Mouse (Mus musculus): Measurements from ENCODE around the gene Ostc. TPM values are rescaled to one million over a fixed set of nuclear protein-coding genes. Genes with fewer than 3 reads are reported as not detected.

The Ostc gene
- polyA plus RNA-seq, 1 experiment from 2014 or later, result 454 TPM

DNA sequence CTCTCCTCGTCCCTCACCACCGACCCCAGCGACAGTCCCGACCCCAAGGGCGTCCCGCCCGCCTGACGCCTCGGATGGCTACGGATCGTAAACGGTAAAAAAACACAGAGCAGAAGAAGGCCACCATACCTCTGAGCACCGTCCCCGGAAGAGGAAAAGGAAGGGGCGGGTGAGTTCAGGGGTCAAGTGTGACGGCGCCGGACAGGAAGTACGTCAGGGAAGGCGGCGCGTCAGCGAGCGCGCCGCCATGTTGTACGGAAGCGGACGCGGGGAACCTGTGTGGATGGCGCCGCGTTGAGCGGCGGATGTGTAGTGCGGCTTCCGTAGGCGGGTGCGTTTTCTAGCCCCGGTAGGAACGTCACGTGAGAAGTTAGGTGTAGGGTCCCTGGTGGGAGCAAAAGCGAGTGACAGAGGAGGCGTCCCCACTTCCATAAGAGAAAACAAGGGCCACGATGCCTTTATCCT lies 21.0 kb upstream of the Ostc start, which contains the start of gene Rpl34:
Gene Rpl34 (minus strand): TSS at position 210 of the 465 bp plus-strand sequence.
- Histone ChIP-seq H3K4me2 (ENCODE audit: low read depth, low read length) (peak within 1 kb of the TSS; percentile 81), H3K9me3 (ENCODE audit: control insufficient read depth, low read length) (no peaks in the 10 kb centered on the region), H3K4me1 (ENCODE audit: control insufficient read depth, insufficient read depth, low read length) (peaks cover 18% of the 10 kb centered on the region), H3K27ac (replicated peaks; ENCODE audit: low read depth, low read length) (peak within 1 kb of the TSS; percentile 91), H3K27me3 (replicated peaks; ENCODE audit: control insufficient read depth, insufficient read depth, low read length) (no peaks in the 10 kb centered on the region), H3K4me3 (ENCODE audit: low read depth, low read length) (peak within 1 kb of the TSS; percentile 99), H3K9ac (ENCODE audit: low read depth, low read length) (peak within 1 kb of the TSS; percentile 99), H3K36me3 (ENCODE audit: control insufficient read depth, insufficient read depth, low read length) (peaks cover 40% of the 10 kb centered on the region)
- peak; percentile 100 for ATAC-seq (ENCODE audit: low read depth)
- WGBS, result under 1% methylated on average over 45 of the region's 45 CpGs
- DNase-seq (ENCODE audit: low spot score), result peak; percentile 99

- Histone ChIP-seq H3K4me1 (ENCODE audit: control insufficient read depth, insufficient read depth, low read length) (peaks cover 18% of the 10 kb centered on the region), H3K27ac (replicated peaks; ENCODE audit: low read depth, low read length) (peak overlapping the region; percentile 91), H3K4me3 (ENCODE audit: low read depth, low read length) (peak overlapping the region; percentile 99), H3K27me3 (replicated peaks; ENCODE audit: control insufficient read depth, insufficient read depth, low read length) (no peaks in the 10 kb centered on the region), H3K9ac (ENCODE audit: low read depth, low read length) (peak overlapping the region; percentile 99), H3K9me3 (ENCODE audit: control insufficient read depth, low read length) (no peaks in the 10 kb centered on the region), H3K4me2 (ENCODE audit: low read depth, low read length) (peak overlapping the region; percentile 81), H3K36me3 (ENCODE audit: control insufficient read depth, insufficient read depth, low read length) (peaks cover 40% of the 10 kb centered on the region)
- WGBS, result under 1% methylated on average over 37 of the region's 58 CpGs
- peak; percentile 45 for DNase-seq (ENCODE audit: low spot score)
- peak; percentile 50 for ATAC-seq (ENCODE audit: low read depth)
Measured at GRCm38 (mm10) chr3:130729472-130730188, 20.4 kb upstream of the Ostc start.

- Histone ChIP-seq H3K9me3 (ENCODE audit: control insufficient read depth, low read length) (no peaks in the 10 kb centered on the region), H3K27ac (replicated peaks; ENCODE audit: low read depth, low read length) (no peak overlapping the region), H3K4me2 (ENCODE audit: low read depth, low read length) (peak overlapping the region; percentile 81; the same call in 1 of the 2 replicates), H3K36me3 (ENCODE audit: control insufficient read depth, insufficient read depth, low read length) (peaks cover 40% of the 10 kb centered on the region), H3K4me3 (ENCODE audit: low read depth, low read length) (no peak overlapping the region), H3K4me1 (ENCODE audit: control insufficient read depth, insufficient read depth, low read length) (peaks cover 18% of the 10 kb centered on the region), H3K9ac (ENCODE audit: low read depth, low read length) (peak overlapping the region; percentile 99), H3K27me3 (replicated peaks; ENCODE audit: control insufficient read depth, insufficient read depth, low read length) (no peaks in the 10 kb centered on the region)
- ATAC-seq (ENCODE audit: low read depth), result no peak
- no peak for DNase-seq (ENCODE audit: low spot score)
- 56% methylated on average over 4 of the region's 4 CpGs for WGBS
Measured at GRCm38 (mm10) chr3:130727676-130728075, 18.4 kb upstream of the Ostc start.

GRCm38 (mm10) chr3:130727036-130727435 lies 17.8 kb upstream of the Ostc start:
- WGBS, result 92% methylated on average over 1 of the region's 1 CpGs

GRCm38 (mm10) chr3:130725718-130726117 lies 16.5 kb upstream of the Ostc start:
- Histone ChIP-seq H3K27ac (replicated peaks; ENCODE audit: low read depth, low read length) (no peak overlapping the region), H3K9me3 (ENCODE audit: control insufficient read depth, low read length) (no peaks in the 10 kb centered on the region), H3K36me3 (ENCODE audit: control insufficient read depth, insufficient read depth, low read length) (peaks cover 40% of the 10 kb centered on the region), H3K9ac (ENCODE audit: low read depth, low read length) (no peak overlapping the region), H3K4me2 (ENCODE audit: low read depth, low read length) (no peak overlapping the region), H3K27me3 (replicated peaks; ENCODE audit: control insufficient read depth, insufficient read depth, low read length) (no peaks in the 10 kb centered on the region), H3K4me3 (ENCODE audit: low read depth, low read length) (no peak overlapping the region), H3K4me1 (ENCODE audit: control insufficient read depth, insufficient read depth, low read length) (peaks cover 14% of the 10 kb centered on the region)
- ATAC-seq (ENCODE audit: low read depth), result no peak
- 68% methylated on average over 2 of the region's 2 CpGs for WGBS
- no peak for DNase-seq (ENCODE audit: low spot score)

More at GRCm38 (mm10) chr3:130727036-130727435, 17.8 kb upstream of the Ostc start:
- Histone ChIP-seq H3K36me3 (ENCODE audit: control insufficient read depth, insufficient read depth, low read length) (peaks cover 40% of the 10 kb centered on the region), H3K9me3 (ENCODE audit: control insufficient read depth, low read length) (no peaks in the 10 kb centered on the region), H3K27me3 (replicated peaks; ENCODE audit: control insufficient read depth, insufficient read depth, low read length) (no peaks in the 10 kb centered on the region), H3K27ac (replicated peaks; ENCODE audit: low read depth, low read length) (no peak overlapping the region), H3K4me3 (ENCODE audit: low read depth, low read length) (no peak overlapping the region), H3K4me1 (ENCODE audit: control insufficient read depth, insufficient read depth, low read length) (peaks cover 18% of the 10 kb centered on the region), H3K9ac (ENCODE audit: low read depth, low read length) (no peak overlapping the region), H3K4me2 (ENCODE audit: low read depth, low read length) (no peak overlapping the region)
- no peak for ATAC-seq (ENCODE audit: low read depth)
- no peak for DNase-seq (ENCODE audit: low spot score)

GRCm38 (mm10) chr3:130722733-130723478 lies 13.7 kb upstream of the Ostc start:
- ATAC-seq (ENCODE audit: low read depth), result no peak

GRCm38 (mm10) chr3:130720225-130720624 lies 11.0 kb upstream of the Ostc start:
- ATAC-seq (ENCODE audit: low read depth), result no peak
- no peak overlapping the region for H3K9ac ChIP-seq (ENCODE audit: low read depth, low read length)
- H3K4me3 ChIP-seq (ENCODE audit: low read depth, low read length), result no peak overlapping the region
- H3K36me3 ChIP-seq (ENCODE audit: control insufficient read depth, insufficient read depth, low read length), result peaks cover under 1% of the 10 kb centered on the region; the same call in 1 of the 2 replicates
- DNase-seq (ENCODE audit: low spot score), result no peak
- 67% methylated on average over 4 of the region's 4 CpGs for WGBS
- no peaks in the 10 kb centered on the region for H3K27me3 ChIP-seq (replicated peaks; ENCODE audit: control insufficient read depth, insufficient read depth, low read length)
- H3K27ac ChIP-seq (replicated peaks; ENCODE audit: low read depth, low read length), result no peak overlapping the region
- no peak overlapping the region for H3K4me2 ChIP-seq (ENCODE audit: low read depth, low read length)
- no peaks in the 10 kb centered on the region for H3K9me3 ChIP-seq (ENCODE audit: control insufficient read depth, low read length)
- no peaks in the 10 kb centered on the region for H3K4me1 ChIP-seq (ENCODE audit: control insufficient read depth, insufficient read depth, low read length)

More at GRCm38 (mm10) chr3:130722733-130723478, 13.7 kb upstream of the Ostc start:
- 62% methylated on average over 11 of the region's 11 CpGs for WGBS
- DNase-seq (ENCODE audit: low spot score), result no peak
- Histone ChIP-seq H3K4me1 (ENCODE audit: control insufficient read depth, insufficient read depth, low read length) (0 out of 2 replicates have a peak, but pooled peaks cover 2% of the 10 kb centered on the region), H3K36me3 (ENCODE audit: control insufficient read depth, insufficient read depth, low read length) (peaks cover 27% of the 10 kb centered on the region), H3K27me3 (replicated peaks; ENCODE audit: control insufficient read depth, insufficient read depth, low read length) (no peaks in the 10 kb centered on the region), H3K4me3 (ENCODE audit: low read depth, low read length) (no peak overlapping the region), H3K4me2 (ENCODE audit: low read depth, low read length) (no peak overlapping the region), H3K27ac (replicated peaks; ENCODE audit: low read depth, low read length) (0 out of 2 replicates have a peak overlapping the region, but pooled peaks have one; percentile 6), H3K9ac (ENCODE audit: low read depth, low read length) (no peak overlapping the region), H3K9me3 (ENCODE audit: control insufficient read depth, low read length) (no peaks in the 10 kb centered on the region)

GRCm38 (mm10) chr3:130718871-130719270 lies 9.6 kb upstream of the Ostc start:
- no peak overlapping the region for H3K27ac ChIP-seq (replicated peaks; ENCODE audit: low read depth, low read length)
- no peaks in the 10 kb centered on the region for H3K4me1 ChIP-seq (ENCODE audit: control insufficient read depth, insufficient read depth, low read length)
- no peaks in the 10 kb centered on the region for H3K36me3 ChIP-seq (ENCODE audit: control insufficient read depth, insufficient read depth, low read length)
- DNase-seq (ENCODE audit: low spot score), result no peak
- WGBS, result 79% methylated on average over 4 of the region's 4 CpGs
- no peak overlapping the region for H3K4me2 ChIP-seq (ENCODE audit: low read depth, low read length)
- no peak for ATAC-seq (ENCODE audit: low read depth)
- H3K4me3 ChIP-seq (ENCODE audit: low read depth, low read length), result no peak overlapping the region
- no peaks in the 10 kb centered on the region for H3K9me3 ChIP-seq (ENCODE audit: control insufficient read depth, low read length)
- no peaks in the 10 kb centered on the region for H3K27me3 ChIP-seq (replicated peaks; ENCODE audit: control insufficient read depth, insufficient read depth, low read length)
- H3K9ac ChIP-seq (ENCODE audit: low read depth, low read length), result no peak overlapping the region

Measured in embryonic facial prominence, embryonic 14.5 days (tissue).